Mouse (Mus musculus): ENCODE measurements around the gene Ugt1a7c. TPM values are rescaled to one million over a fixed set of nuclear protein-coding genes. Genes with fewer than 3 reads are reported as not detected.

Ugt1a7c gene
- polyA plus RNA-seq, 1 experiment from 2014 or later = 1.7 TPM

GRCm38 (mm10) chr1:88258881-88259642, 164.2 kb downstream of the Ugt1a7c start:
- DNase-seq = no peak
- peak; percentile 4; the same call in 1 of the 2 replicates for ATAC-seq (ENCODE audit: low read depth)
- H3K27me3 ChIP-seq = no peaks in the 10 kb centered on the region
- 52% methylated on average over 8 of the region's 8 CpGs for WGBS (ENCODE audit: insufficient replicate concordance)
- H3K36me3 ChIP-seq = peaks cover 46% of the 10 kb centered on the region
- no peak overlapping the region for H3K4me3 ChIP-seq (replicated peaks)
- H3K27ac ChIP-seq = no peak overlapping the region
- peaks cover 36% of the 10 kb centered on the region for H3K9me3 ChIP-seq (replicated peaks)
- peaks cover 39% of the 10 kb centered on the region for H3K4me1 ChIP-seq (replicated peaks)
- H3K9ac ChIP-seq = no peak overlapping the region
- H3K4me2 ChIP-seq = no peak overlapping the region

- Histone ChIP-seq H3K9ac (no peak overlapping the region), H3K9me3 (replicated peaks) (peaks cover 32% of the 10 kb centered on the region), H3K27me3 (no peaks in the 10 kb centered on the region), H3K4me1 (replicated peaks) (peaks cover 39% of the 10 kb centered on the region), H3K4me2 (no peak overlapping the region), H3K27ac (peak overlapping the region; percentile 0; the same call in 1 of the 2 replicates), H3K4me3 (replicated peaks) (no peak overlapping the region), H3K36me3 (peaks cover 52% of the 10 kb centered on the region)
- WGBS (ENCODE audit: insufficient replicate concordance) = 73% methylated on average over 4 of the region's 4 CpGs
- ATAC-seq (ENCODE audit: low read depth) (peak; percentile 1; the same call in 1 of the 2 replicates), DNase-seq (no peak)
Measured at GRCm38 (mm10) chr1:88259643-88260024, 164.8 kb downstream of the Ugt1a7c start.

GRCm38 (mm10) chr1:88260114-88260513, 165.3 kb downstream of the Ugt1a7c start:
- H3K9me3 ChIP-seq (replicated peaks) = peaks cover 27% of the 10 kb centered on the region

GRCm38 (mm10) chr1:88260604-88261377, 165.9 kb downstream of the Ugt1a7c start:
- Histone ChIP-seq H3K27me3 (no peaks in the 10 kb centered on the region), H3K4me1 (replicated peaks) (peaks cover 39% of the 10 kb centered on the region), H3K27ac (peak overlapping the region; percentile 0; the same call in 1 of the 2 replicates), H3K36me3 (peaks cover 63% of the 10 kb centered on the region), H3K4me3 (replicated peaks) (no peak overlapping the region), H3K9ac (no peak overlapping the region), H3K9me3 (replicated peaks) (peaks cover 20% of the 10 kb centered on the region), H3K4me2 (no peak overlapping the region)
- ATAC-seq (ENCODE audit: low read depth) = peak; percentile 2; the same call in 1 of the 2 replicates
- no peak for DNase-seq
- WGBS (ENCODE audit: insufficient replicate concordance) = 73% methylated on average over 10 of the region's 10 CpGs

More at GRCm38 (mm10) chr1:88260114-88260513, 165.3 kb downstream of the Ugt1a7c start:
- DNase-seq (no peak), ATAC-seq (ENCODE audit: low read depth) (peak; percentile 54)
- Histone ChIP-seq H3K4me1 (replicated peaks) (peaks cover 39% of the 10 kb centered on the region), H3K4me3 (replicated peaks) (no peak overlapping the region), H3K27ac (peak overlapping the region; percentile 0), H3K4me2 (no peak overlapping the region), H3K9ac (no peak overlapping the region), H3K36me3 (peaks cover 56% of the 10 kb centered on the region), H3K27me3 (no peaks in the 10 kb centered on the region)
- 65% methylated on average over 6 of the region's 6 CpGs for WGBS (ENCODE audit: insufficient replicate concordance)

- 72% methylated on average over 7 of the region's 7 CpGs for WGBS (ENCODE audit: insufficient replicate concordance)
- DNase-seq (no peak), ATAC-seq (ENCODE audit: low read depth) (peak; percentile 1; the same call in 1 of the 2 replicates)
- Histone ChIP-seq H3K4me2 (no peak overlapping the region), H3K27me3 (no peaks in the 10 kb centered on the region), H3K9me3 (replicated peaks) (peaks cover 12% of the 10 kb centered on the region; the same call in 1 of the 2 replicates), H3K9ac (no peak overlapping the region), H3K27ac (no peak overlapping the region), H3K4me1 (replicated peaks) (peaks cover 39% of the 10 kb centered on the region), H3K36me3 (peaks cover 72% of the 10 kb centered on the region), H3K4me3 (replicated peaks) (no peak overlapping the region)
Measured at GRCm38 (mm10) chr1:88261706-88262105, 166.8 kb downstream of the Ugt1a7c start.

GRCm38 (mm10) chr1:88262255-88262654, 167.4 kb downstream of the Ugt1a7c start:
- Histone ChIP-seq H3K4me2 (no peak overlapping the region), H3K27ac (no peak overlapping the region), H3K27me3 (no peaks in the 10 kb centered on the region), H3K9ac (no peak overlapping the region), H3K36me3 (peaks cover 78% of the 10 kb centered on the region), H3K4me1 (replicated peaks) (peaks cover 39% of the 10 kb centered on the region), H3K4me3 (replicated peaks) (no peak overlapping the region), H3K9me3 (replicated peaks) (peaks cover 7% of the 10 kb centered on the region; the same call in 1 of the 2 replicates)
- WGBS (ENCODE audit: insufficient replicate concordance) = 79% methylated on average over 4 of the region's 4 CpGs
- no peak for ATAC-seq (ENCODE audit: low read depth)
- no peak for DNase-seq

GRCm38 (mm10) chr1:88262961-88263360, 168.1 kb downstream of the Ugt1a7c start:
- H3K27ac ChIP-seq = no peak overlapping the region
- 68% methylated on average over 6 of the region's 6 CpGs for WGBS (ENCODE audit: insufficient replicate concordance)
- H3K4me2 ChIP-seq = no peak overlapping the region
- peaks cover 85% of the 10 kb centered on the region for H3K36me3 ChIP-seq
- H3K9ac ChIP-seq = no peak overlapping the region
- no peak overlapping the region for H3K4me3 ChIP-seq (replicated peaks)
- 0 out of 2 replicates have a peak, but pooled peaks cover under 1% of the 10 kb centered on the region for H3K9me3 ChIP-seq (replicated peaks)
- ATAC-seq (ENCODE audit: low read depth) = no peak
- DNase-seq = no peak
- no peaks in the 10 kb centered on the region for H3K27me3 ChIP-seq
- H3K4me1 ChIP-seq (replicated peaks) = peaks cover 39% of the 10 kb centered on the region

GRCm38 (mm10) chr1:88263778-88264177, 168.9 kb downstream of the Ugt1a7c start:
- no peak overlapping the region for H3K4me3 ChIP-seq (replicated peaks)
- no peaks in the 10 kb centered on the region for H3K27me3 ChIP-seq
- DNase-seq (no peak), ATAC-seq (ENCODE audit: low read depth) (no peak)
- no peaks in the 10 kb centered on the region for H3K9me3 ChIP-seq (replicated peaks)
- H3K4me2 ChIP-seq = no peak overlapping the region
- H3K36me3 ChIP-seq = peaks cover 93% of the 10 kb centered on the region
- peaks cover 39% of the 10 kb centered on the region for H3K4me1 ChIP-seq (replicated peaks)
- WGBS (ENCODE audit: insufficient replicate concordance) = 82% methylated on average over 5 of the region's 5 CpGs
- no peak overlapping the region for H3K9ac ChIP-seq
- no peak overlapping the region for H3K27ac ChIP-seq

- no peak overlapping the region for H3K4me3 ChIP-seq (replicated peaks)
- no peak for ATAC-seq (ENCODE audit: low read depth)
- H3K4me2 ChIP-seq = no peak overlapping the region
- peaks cover 99% of the 10 kb centered on the region for H3K36me3 ChIP-seq
- peaks cover 36% of the 10 kb centered on the region for H3K4me1 ChIP-seq (replicated peaks)
- 81% methylated on average over 7 of the region's 7 CpGs for WGBS (ENCODE audit: insufficient replicate concordance)
- H3K27me3 ChIP-seq = no peaks in the 10 kb centered on the region
- no peak overlapping the region for H3K9ac ChIP-seq
- no peak for DNase-seq
- H3K9me3 ChIP-seq (replicated peaks) = no peaks in the 10 kb centered on the region
- no peak overlapping the region for H3K27ac ChIP-seq
Measured at GRCm38 (mm10) chr1:88264237-88264868, 169.5 kb downstream of the Ugt1a7c start.

- Histone ChIP-seq H3K4me1 (replicated peaks) (peaks cover 31% of the 10 kb centered on the region), H3K4me3 (replicated peaks) (no peak overlapping the region), H3K36me3 (peaks cover 100% of the 10 kb centered on the region), H3K9ac (no peak overlapping the region), H3K4me2 (no peak overlapping the region), H3K9me3 (replicated peaks) (no peaks in the 10 kb centered on the region), H3K27me3 (no peaks in the 10 kb centered on the region), H3K27ac (no peak overlapping the region)
- ATAC-seq (ENCODE audit: low read depth) (no peak), DNase-seq (no peak)
- 72% methylated on average over 4 of the region's 4 CpGs for WGBS (ENCODE audit: insufficient replicate concordance)
Measured at GRCm38 (mm10) chr1:88264869-88265240, 170.0 kb downstream of the Ugt1a7c start.

GRCm38 (mm10) chr1:88266123-88266522, 171.3 kb downstream of the Ugt1a7c start:
- H3K36me3 ChIP-seq = peaks cover 93% of the 10 kb centered on the region
- H3K9ac ChIP-seq = no peak overlapping the region
- no peak overlapping the region for H3K4me3 ChIP-seq (replicated peaks)
- WGBS (ENCODE audit: insufficient replicate concordance) = 85% methylated on average over 13 of the region's 13 CpGs
- H3K27ac ChIP-seq = no peak overlapping the region
- no peak for ATAC-seq (ENCODE audit: low read depth)
- no peak overlapping the region for H3K4me2 ChIP-seq
- no peaks in the 10 kb centered on the region for H3K27me3 ChIP-seq
- H3K4me1 ChIP-seq (replicated peaks) = peaks cover 18% of the 10 kb centered on the region
- no peaks in the 10 kb centered on the region for H3K9me3 ChIP-seq (replicated peaks)
- DNase-seq = no peak
